Mouse (Mus musculus) limb, embryonic 14.5 days (tissue): Measurements from ENCODE around the gene Ctnnd2. TPM values are rescaled to one million over a fixed set of nuclear protein-coding genes. Genes with fewer than 3 reads are reported as not detected.

Experiments used
- ATAC-seq: fragments of 200-750 bp; cut with Nextera tagmentation; 2 replicates; pipeline ENCODE4 v1.8.0; 2017; ENCODE audit warnings: low read depth, moderate number of reproducible peaks, moderate TSS enrichment; ENCODE audit not compliant: low FRiP score
- DNase-seq: peaks from one replicate; pipeline ENCODE4 v3.0.0-alpha.2; 2015; ENCODE audit warnings: low spot score
- H3K27ac ChIP-seq: fragments of 300-500 bp; sonication (generic); replicated peaks from 2 replicates; pipeline ENCODE4 v1.5.1; 2014; ENCODE audit warnings: low read depth, mild to moderate bottlenecking, low read length, moderate library complexity, mixed read lengths
- H3K27me3 ChIP-seq: fragments of 300-500 bp; sonication (generic); 2 replicates; pipeline ENCODE4 v1.6.1; 2014; ENCODE audit warnings: low read length, mixed read lengths; ENCODE audit not compliant: control insufficient read depth, insufficient read depth
- H3K36me3 ChIP-seq: fragments of 300-500 bp; sonication (generic); 2 replicates; pipeline ENCODE4 v1.6.1; 2014; ENCODE audit warnings: mild to moderate bottlenecking, low read length, moderate library complexity, mixed read lengths; ENCODE audit not compliant: control insufficient read depth, insufficient read depth
- H3K4me1 ChIP-seq: fragments of 300-500 bp; sonication (generic); 2 replicates; pipeline ENCODE4 v1.6.1; 2014; ENCODE audit warnings: antibody characterized with exemption, low read length, mixed read lengths; ENCODE audit not compliant: control insufficient read depth, insufficient read depth
- H3K4me2 ChIP-seq: fragments of 300-500 bp; sonication (generic); replicated peaks from 2 replicates; pipeline ENCODE4 v1.6.1; 2014; ENCODE audit warnings: low read depth, mild to moderate bottlenecking, low read length, moderate library complexity; ENCODE audit not compliant: severe bottlenecking
- H3K4me3 ChIP-seq: fragments of 300-500 bp; sonication (generic); replicated peaks from 2 replicates; pipeline ENCODE4 v1.5.1; 2014; ENCODE audit warnings: low read length
- H3K9ac ChIP-seq: fragments of 300-500 bp; sonication (generic); 2 replicates; pipeline ENCODE4 v1.6.1; 2014; ENCODE audit warnings: mild to moderate bottlenecking, low read depth, low read length, moderate library complexity; ENCODE audit not compliant: severe bottlenecking
- H3K9me3 ChIP-seq: fragments of 300-500 bp; sonication (generic); 2 replicates; pipeline ENCODE4 v1.6.1; 2016; ENCODE audit warnings: low read length; ENCODE audit not compliant: control insufficient read depth
- POLR2A ChIP-seq: fragments of 200-500 bp; IDR thresholded peaks from 2 replicates; pipeline ENCODE4 v1.8.0; 2012; ENCODE audit warnings: inconsistent platforms, mild to moderate bottlenecking, moderate library complexity, borderline replicate concordance; ENCODE audit not compliant: insufficient read depth, insufficient read length; ENCODE audit errors: extremely low read depth
- WGBS: fragments of 180-500 bp; shearing (Covaris S2); extraction: QIAGEN DNeasy Blood & Tissue Kit; methylation state at CpG from one replicate; pipeline ENCODE4 v1.1.7; 2014; 5-methylcytosine and 5-hydroxymethylcytosine counted together
- polyA plus RNA-seq, 2 experiments: library from polyadenylated mRNA; depleted of rRNA in 1 of 2; stranded (reverse) in 1 of 2; unstranded in 1 of 2; fragments of >200 nt; fragmentation: Nextera tagmentation in 1 of 2; extraction: Ambion mirVana in 1 of 2; gene quantifications; 2 replicates each; pipeline versions ENCODE4 v1.2.1 to v1.2.3; 2012 to 2014

Gene Ctnnd2
- polyA plus RNA-seq, 2 experiments, result 3.6 to 4.2 TPM

GRCm38 (mm10) chr15:30885410-30885809 is 713.0 kb downstream of the Ctnnd2 start:
- 53% methylated on average over 6 of the region's 6 CpGs for WGBS
- ATAC-seq, result no peak
- peak; percentile 6 for DNase-seq
- no peak overlapping the region for H3K9ac ChIP-seq
- no peaks in the 10 kb centered on the region for H3K9me3 ChIP-seq
- H3K27ac ChIP-seq, result no peak overlapping the region
- TF ChIP-seq POLR2A, result no peak
- no peaks in the 10 kb centered on the region for H3K27me3 ChIP-seq
- H3K4me3 ChIP-seq, result no peak overlapping the region
- 0 out of 2 replicates have a peak, but pooled peaks cover 6% of the 10 kb centered on the region for H3K4me1 ChIP-seq
- H3K36me3 ChIP-seq, result no peaks in the 10 kb centered on the region
- H3K4me2 ChIP-seq, result no peak overlapping the region

DNA sequence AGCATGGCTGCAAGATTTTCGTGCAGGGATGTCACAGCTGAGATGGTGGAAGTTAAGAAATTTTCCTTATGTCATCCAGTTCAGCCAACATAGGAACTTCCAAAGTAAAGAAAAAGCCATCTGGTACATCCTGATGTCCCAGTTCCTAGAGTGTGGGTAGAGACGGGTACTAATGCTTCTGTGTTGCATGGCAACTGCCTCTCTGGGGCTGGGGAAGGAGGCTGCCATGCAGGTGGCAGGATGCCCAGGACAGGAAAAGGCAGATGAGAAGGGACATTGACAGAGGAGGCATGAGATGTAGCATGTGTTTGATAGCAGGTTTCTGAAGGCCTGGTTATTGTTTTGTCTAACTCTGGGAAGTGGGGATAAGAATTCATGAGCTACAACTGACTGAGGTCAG is 715.2 kb downstream of the Ctnnd2 start:
- Histone ChIP-seq H3K27ac (no peak overlapping the region), H3K9ac (no peak overlapping the region), H3K4me2 (no peak overlapping the region), H3K4me3 (no peak overlapping the region), H3K27me3 (no peaks in the 10 kb centered on the region), H3K9me3 (no peaks in the 10 kb centered on the region), H3K4me1 (0 out of 2 replicates have a peak, but pooled peaks cover 6% of the 10 kb centered on the region), H3K36me3 (no peaks in the 10 kb centered on the region)
- 78% methylated on average over 2 of the region's 2 CpGs for WGBS
- TF ChIP-seq POLR2A, result no peak
- no peak for ATAC-seq
- no peak for DNase-seq

GRCm38 (mm10) chr15:30891986-30892385 is 719.6 kb downstream of the Ctnnd2 start:
- DNase-seq, result no peak
- 74% methylated on average over 4 of the region's 4 CpGs for WGBS

GRCm38 (mm10) chr15:30895063-30895462 is 722.7 kb downstream of the Ctnnd2 start:
- TF ChIP-seq POLR2A, result no peak
- H3K36me3 ChIP-seq, result no peaks in the 10 kb centered on the region
- no peaks in the 10 kb centered on the region for H3K4me1 ChIP-seq

More at GRCm38 (mm10) chr15:30891986-30892385, 719.6 kb downstream of the Ctnnd2 start:
- Histone ChIP-seq H3K4me2 (no peak overlapping the region), H3K27ac (no peak overlapping the region), H3K36me3 (no peaks in the 10 kb centered on the region), H3K27me3 (no peaks in the 10 kb centered on the region), H3K4me3 (no peak overlapping the region), H3K4me1 (no peaks in the 10 kb centered on the region), H3K9me3 (no peaks in the 10 kb centered on the region), H3K9ac (no peak overlapping the region)
- no peak for TF ChIP-seq POLR2A
- ATAC-seq, result no peak

DNA sequence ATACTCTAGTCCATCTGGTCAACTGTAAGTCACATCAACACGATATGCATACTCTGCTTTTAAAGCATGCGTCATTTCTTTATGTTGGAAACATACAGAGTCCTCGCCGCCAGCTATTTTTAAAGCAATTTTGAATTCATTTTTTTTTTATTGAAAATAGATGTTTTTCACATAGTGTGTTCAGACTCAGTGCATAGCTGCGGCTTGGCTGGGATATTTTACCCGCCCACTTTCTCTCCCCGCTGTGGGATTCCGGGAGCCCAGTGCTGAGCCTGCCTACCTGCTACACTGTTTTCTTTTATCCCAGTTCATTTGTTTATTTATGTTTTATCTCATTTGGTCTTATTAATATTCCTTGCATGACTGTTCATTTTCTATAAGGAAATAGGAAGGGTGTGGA is 724.9 kb downstream of the Ctnnd2 start:
- ATAC-seq, result no peak
- no peaks in the 10 kb centered on the region for H3K9me3 ChIP-seq
- H3K27ac ChIP-seq, result no peak overlapping the region
- no peaks in the 10 kb centered on the region for H3K36me3 ChIP-seq
- 88% methylated on average over 8 of the region's 8 CpGs for WGBS
- TF ChIP-seq POLR2A, result no peak
- DNase-seq, result no peak
- no peak overlapping the region for H3K4me3 ChIP-seq
- H3K27me3 ChIP-seq, result no peaks in the 10 kb centered on the region
- H3K4me1 ChIP-seq, result no peaks in the 10 kb centered on the region
- H3K9ac ChIP-seq, result no peak overlapping the region
- no peak overlapping the region for H3K4me2 ChIP-seq

More at GRCm38 (mm10) chr15:30895063-30895462, 722.7 kb downstream of the Ctnnd2 start:
- 85% methylated on average over 5 of the region's 5 CpGs for WGBS
- Histone ChIP-seq H3K9me3 (no peaks in the 10 kb centered on the region), H3K4me2 (no peak overlapping the region), H3K4me3 (no peak overlapping the region), H3K27me3 (no peaks in the 10 kb centered on the region), H3K27ac (no peak overlapping the region), H3K9ac (no peak overlapping the region)
- DNase-seq, result no peak
- ATAC-seq, result no peak

DNA sequence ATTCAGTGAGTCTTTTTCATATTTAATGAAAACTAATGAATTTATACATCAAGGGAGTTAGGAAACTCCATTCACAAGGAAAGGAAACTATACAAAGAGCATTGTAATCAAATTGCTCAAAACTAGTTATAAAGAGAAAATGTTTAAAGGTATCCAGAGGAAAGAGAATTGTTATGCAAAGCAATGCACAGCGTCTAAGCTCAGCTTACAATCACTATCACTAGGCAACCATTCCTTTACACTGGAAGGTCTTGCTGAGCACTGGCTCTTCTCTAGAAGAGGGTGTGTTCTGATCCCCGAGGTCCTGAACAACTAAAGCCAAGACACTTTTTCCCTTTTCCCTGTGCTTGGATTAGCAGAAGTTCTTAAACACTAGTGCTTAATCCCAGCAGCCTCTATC is 735.6 kb downstream of the Ctnnd2 start:
- Histone ChIP-seq H3K9ac (no peak overlapping the region), H3K27ac (no peak overlapping the region), H3K27me3 (no peaks in the 10 kb centered on the region), H3K4me3 (no peak overlapping the region), H3K9me3 (no peaks in the 10 kb centered on the region), H3K4me1 (no peaks in the 10 kb centered on the region), H3K36me3 (no peaks in the 10 kb centered on the region), H3K4me2 (no peak overlapping the region)
- TF ChIP-seq POLR2A, result no peak
- ATAC-seq (no peak), DNase-seq (no peak)
- 39% methylated on average over 2 of the region's 2 CpGs for WGBS
